Mouse (Mus musculus) thymus, adult 2 months (tissue): ENCODE data around the gene Fzd2. TPM values are rescaled to one million over a fixed set of nuclear protein-coding genes. Genes with fewer than 3 reads are reported as not detected.

Experiments
- DNase-seq: peaks from one replicate; pipeline ENCODE4 v3.0.0; 2021
- H3K27ac ChIP-seq: fragments of 200-500 bp; 2 replicates; pipeline ENCODE4 v1.5.1; 2012; ENCODE audit warnings: low read length, control low read depth; ENCODE audit not compliant: control insufficient read depth, insufficient read depth
- H3K27me3 ChIP-seq: fragments of 200-500 bp; 2 replicates; pipeline ENCODE4 v1.6.1; 2012; ENCODE audit warnings: mild to moderate bottlenecking, low read length, moderate library complexity, mixed read lengths; ENCODE audit not compliant: control insufficient read depth, insufficient read depth
- H3K36me3 ChIP-seq: fragments of 200-500 bp; 2 replicates; pipeline ENCODE4 v1.6.1; 2012; ENCODE audit warnings: mild to moderate bottlenecking, low read length, moderate library complexity; ENCODE audit not compliant: control insufficient read depth, insufficient read depth
- H3K4me1 ChIP-seq: fragments of 200-500 bp; replicated peaks from 2 replicates; pipeline ENCODE4 v1.6.1; 2012; ENCODE audit warnings: low read length; ENCODE audit not compliant: control insufficient read depth, insufficient read depth
- H3K4me3 ChIP-seq: fragments of 200-500 bp; 2 replicates; pipeline ENCODE4 v1.5.1; 2012; ENCODE audit warnings: mild to moderate bottlenecking, low read length, control low read depth, moderate library complexity; ENCODE audit not compliant: control insufficient read depth, insufficient read depth
- CTCF ChIP-seq: fragments of 200-500 bp; IDR thresholded peaks from 2 replicates; pipeline ENCODE4 v1.5.1; 2012; ENCODE audit warnings: mild to moderate bottlenecking, control low read depth, low read length, moderate library complexity, borderline replicate concordance; ENCODE audit not compliant: control insufficient read depth, poor library complexity, insufficient read depth; ENCODE audit errors: extremely low read depth
- POLR2A ChIP-seq: fragments of 200-500 bp; IDR thresholded peaks from 2 replicates; pipeline ENCODE4 v1.6.1; 2012; ENCODE audit warnings: mild to moderate bottlenecking, low read length, control low read depth, moderate library complexity; ENCODE audit not compliant: control insufficient read depth, poor library complexity, insufficient read depth; ENCODE audit errors: extremely low read depth
- WGBS: fragments of 180-500 bp; shearing (Covaris S2); methylation state at CpG from one replicate; pipeline ENCODE4 v1.1.7; 2018; 5-methylcytosine and 5-hydroxymethylcytosine counted together
- polyA plus RNA-seq: library from polyadenylated mRNA; depleted of rRNA; stranded (reverse); fragments of >200 nt; gene quantifications from 2 replicates; pipeline ENCODE4 v1.2.3, GENCODE M21; 2012

Fzd2 gene
- polyA plus RNA-seq, 1 experiment = 10.2 TPM

DNA sequence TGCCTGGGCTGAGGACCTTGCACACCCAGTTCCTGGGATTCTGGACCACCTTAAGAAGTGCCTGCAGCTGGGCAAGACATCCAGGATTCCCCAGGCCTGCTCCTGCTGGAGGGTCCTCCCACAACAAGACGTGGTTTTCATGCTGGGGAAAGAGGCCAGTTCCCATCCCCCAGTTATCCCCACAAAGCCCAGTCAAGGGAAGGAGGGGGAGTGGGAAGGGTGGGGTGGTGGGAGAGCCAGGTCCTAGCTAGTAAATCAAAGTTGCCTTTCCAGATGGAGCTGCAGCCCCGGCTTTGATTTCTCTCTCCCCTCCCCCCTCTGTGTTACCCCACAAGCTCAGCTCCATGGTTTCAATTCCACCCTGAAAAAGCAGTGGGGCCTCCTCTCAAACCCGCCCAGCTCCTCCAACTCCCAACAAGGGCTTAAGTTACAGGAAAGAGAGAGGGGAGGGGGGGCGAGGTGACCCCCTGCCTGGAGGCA, 8.8 kb upstream of the Fzd2 start:
- Histone ChIP-seq H3K4me1 (no peaks in the 10 kb centered on the region), H3K36me3 (no peaks in the 10 kb centered on the region), H3K4me3 (no peak overlapping the region), H3K27me3 (no peaks in the 10 kb centered on the region), H3K27ac (no peak overlapping the region)
- TF ChIP-seq POLR2A (no peak), CTCF (no peak)
- DNase-seq = no peak
- WGBS = 59% methylated on average over 4 of the region's 4 CpGs

DNA sequence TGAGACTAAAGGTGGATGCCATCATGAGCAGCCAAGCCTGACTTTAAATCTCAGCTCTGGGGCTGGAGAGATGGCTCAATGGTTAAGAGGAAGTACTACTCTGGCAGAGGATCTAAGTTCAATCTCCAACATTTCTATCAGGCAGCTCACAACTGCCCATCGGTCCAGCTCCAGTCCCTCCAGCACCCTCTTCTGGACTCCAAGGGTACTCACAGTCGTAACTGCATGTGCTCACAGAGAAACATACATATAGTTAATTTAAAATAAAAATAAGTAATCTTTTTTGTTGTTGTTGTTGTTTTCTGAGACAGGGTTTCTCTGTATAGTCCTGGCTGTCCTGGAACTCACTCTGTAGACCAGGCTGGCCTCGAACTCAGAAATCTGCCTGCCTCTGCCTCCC, 4.3 kb upstream of the Fzd2 start:
- no peak overlapping the region for H3K27ac ChIP-seq
- H3K36me3 ChIP-seq = no peaks in the 10 kb centered on the region
- no peak overlapping the region for H3K4me3 ChIP-seq
- H3K27me3 ChIP-seq = peaks cover 4% of the 10 kb centered on the region; the same call in 1 of the 2 replicates
- TF ChIP-seq POLR2A = no peak
- no peak for TF ChIP-seq CTCF
- no peak for DNase-seq
- 83% methylated on average over 3 of the region's 3 CpGs for WGBS
- no peaks in the 10 kb centered on the region for H3K4me1 ChIP-seq

- DNase-seq = no peak
- Histone ChIP-seq H3K36me3 (no peaks in the 10 kb centered on the region), H3K27me3 (peaks cover 6% of the 10 kb centered on the region), H3K4me3 (no peak overlapping the region), H3K4me1 (no peaks in the 10 kb centered on the region), H3K27ac (no peak overlapping the region)
- TF ChIP-seq CTCF (no peak), POLR2A (no peak)
- WGBS = 28% methylated on average over 13 of the region's 13 CpGs
Measured at GRCm38 (mm10) chr11:102602816-102603495, 1.2 kb upstream of the Fzd2 start.

DNA sequence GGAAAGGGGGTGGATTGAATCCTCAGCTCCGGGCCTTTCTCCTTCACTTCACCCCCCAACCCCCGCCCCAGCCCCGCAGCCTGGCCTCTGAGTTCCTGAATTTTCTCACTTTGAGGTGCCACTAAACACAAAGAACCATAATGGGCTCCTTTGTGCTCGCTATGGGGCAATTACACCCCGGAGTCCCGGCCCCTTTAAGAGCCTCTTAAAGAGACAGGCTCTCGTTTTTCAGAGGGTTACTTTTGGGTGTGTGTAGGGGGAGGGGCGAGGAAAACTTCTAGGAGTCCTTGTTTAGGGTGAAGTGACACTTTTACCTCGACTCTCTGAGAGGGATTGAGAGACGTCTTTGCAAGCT, 723 bp upstream of the Fzd2 start:
- Histone ChIP-seq H3K27ac (no peak overlapping the region), H3K27me3 (peaks cover 6% of the 10 kb centered on the region), H3K4me1 (no peaks in the 10 kb centered on the region), H3K36me3 (no peaks in the 10 kb centered on the region), H3K4me3 (no peak overlapping the region)
- WGBS = 2% methylated on average over 10 of the region's 10 CpGs
- no peak for TF ChIP-seq POLR2A
- TF ChIP-seq CTCF = no peak
- no peak for DNase-seq

- no peaks in the 10 kb centered on the region for H3K36me3 ChIP-seq
- WGBS = 2% methylated on average over 74 of the region's 74 CpGs
- no peak overlapping the region for H3K27ac ChIP-seq
- peaks cover 6% of the 10 kb centered on the region for H3K27me3 ChIP-seq
- no peak for TF ChIP-seq CTCF
- no peak for TF ChIP-seq POLR2A
- no peak overlapping the region for H3K4me3 ChIP-seq
- H3K4me1 ChIP-seq = no peaks in the 10 kb centered on the region
- no peak for DNase-seq
Measured at GRCm38 (mm10) chr11:102604777-102605552, 769 bp downstream of the Fzd2 start.

- WGBS = 11% methylated on average over 62 of the region's 62 CpGs
- no peaks in the 10 kb centered on the region for H3K4me1 ChIP-seq
- no peak for TF ChIP-seq CTCF
- no peak for TF ChIP-seq POLR2A
- peaks cover 6% of the 10 kb centered on the region for H3K27me3 ChIP-seq
- no peak for DNase-seq
- H3K27ac ChIP-seq = no peak overlapping the region
- no peaks in the 10 kb centered on the region for H3K36me3 ChIP-seq
- no peak overlapping the region for H3K4me3 ChIP-seq
Measured at GRCm38 (mm10) chr11:102605553-102606416, 1.6 kb downstream of the Fzd2 start.
